Comparison of ENCODE assay signal across 9 mouse cellular contexts in genomic region chrX:143736035-143736434, GRCm38 (mm10).
A peak's percentile ranks its signal among the peaks of the same experiment; 100 is the strongest.
DNase-seq lines count a peak whose midpoint lies in the region; ATAC-seq and TF ChIP-seq lines count a peak whose summit lies in the region.
"Had no signal": no experiment of that assay in that cellular context is flagged by ENCODE, and none has a peak within 500 bp of the region (broad histone marks: within the 10 kb centered on the region; RNA-seq: fewer than 3 reads in every experiment).

No protein-coding gene starts in this region.

- CTCF ChIA-PET in Patski (lab: Charles Lee), result interaction anchor here (0.8 to 1.8 kb wide), 6 partner anchors 10 to 261 kb away, joined by 3 to 8 read pairs (median 4); no protein-coding TSS in a partner anchor

- H3K4me3 ChIP-seq in left cerebral cortex, adult 2 months, result no peak overlapping the region
- no peak overlapping the region for H3K4me3 ChIP-seq in limb, embryonic 10.5 days
- H3K4me3 ChIP-seq: heart, embryonic 15.5 days had no signal

- WGBS in limb, embryonic 10.5 days, result 40% methylated on average over 4 of the region's 4 CpGs

- intact Hi-C loops in left cerebral cortex, adult 2 months (cut with DNase I), result loop anchor here (5.0 to 10.0 kb wide), 2 partner anchors 86 to 1939 kb away; no protein-coding TSS in a partner anchor

- peaks cover 16% of the 10 kb centered on the region for H3K27me3 ChIP-seq in Patski
- peaks cover 37% of the 10 kb centered on the region for H3K27me3 ChIP-seq in limb, embryonic 10.5 days (ENCODE audit: low read depth, poor library complexity, severe bottlenecking)
- H3K27me3 ChIP-seq: heart, embryonic 15.5 days had no signal

- H3K4me1 ChIP-seq in limb, embryonic 10.5 days, result no peaks in the 10 kb centered on the region
- H3K4me1 ChIP-seq: heart, embryonic 15.5 days had no signal

- no peak for ATAC-seq in Patski

- DNase-seq in cerebellum, postnatal 10 days, result peak; percentile 47 to 49
- no peak for DNase-seq in cerebellum, adult 9-10 months
- DNase-seq in left cerebral cortex, adult 2 months (ENCODE audit: extremely low spot score in 1 of 2, low spot score in 2 of 2), result peak in 1 of 2 experiments; percentile 10
- DNase-seq in left cerebral cortex, adult 11 months (ENCODE audit: low spot score), result no peak
- no peak for DNase-seq in Patski (ENCODE audit: low read depth, low spot score)
- peak; percentile 50 for DNase-seq in limb, embryonic 10.5 days (ENCODE audit: low spot score)
- no peak for DNase-seq in ovary, postnatal 36 days (ENCODE audit: low spot score)
- DNase-seq in urinary bladder, postnatal 36 days (ENCODE audit: low spot score in 2 of 2), result no peak

- H3K27ac ChIP-seq in left cerebral cortex, adult 2 months, result no peak overlapping the region
- H3K27ac ChIP-seq in limb, embryonic 10.5 days, result no peak overlapping the region
- H3K27ac ChIP-seq: heart, embryonic 15.5 days had no signal

- no peaks in the 10 kb centered on the region for H3K9me3 ChIP-seq in limb, embryonic 10.5 days (replicated peaks)
- H3K9me3 ChIP-seq: heart, embryonic 15.5 days had no signal

- peak; percentile 57 for TF ChIP-seq CTCF in left cerebral cortex, adult 2 months (IDR thresholded peaks at IDR 0.05)
- peak; percentile 59 for TF ChIP-seq CTCF in Patski (IDR thresholded peaks at IDR 0.05)

- in situ Hi-C loops in Patski (cut with MboI; ENCODE audit: low pct_unique_long_range_greater_than_20kb), result loop anchor here (25.0 kb wide), 2 partner anchors 576 to 901 kb away; partner anchors contain the start of gene Alg13

- H3K36me3 ChIP-seq in limb, embryonic 10.5 days, result no peaks in the 10 kb centered on the region
- H3K36me3 ChIP-seq: heart, embryonic 15.5 days had no signal

- POLR2A ChIA-PET in Patski (lab: Charles Lee), result no interaction called here

Comparison
In these comparisons a context has a peak if more than half of its experiments do, and no peak if none do; other contexts are left out.
1. DNase-seq: peak in cerebellum, postnatal 10 days (2 of 2) and limb, embryonic 10.5 days (single experiment); none in cerebellum, adult 9-10 months (single experiment), left cerebral cortex, adult 11 months (single experiment), Patski (single experiment), ovary, postnatal 36 days (single experiment) and urinary bladder, postnatal 36 days (0 of 2).